Mouse (Mus musculus): ENCODE data around the gene Gjc1. TPM values are rescaled to one million over a fixed set of nuclear protein-coding genes. Genes with fewer than 3 reads are reported as not detected.

The Gjc1 gene
- polyA plus RNA-seq, 1 experiment from 2014 or later: 37.0 TPM

DNA sequence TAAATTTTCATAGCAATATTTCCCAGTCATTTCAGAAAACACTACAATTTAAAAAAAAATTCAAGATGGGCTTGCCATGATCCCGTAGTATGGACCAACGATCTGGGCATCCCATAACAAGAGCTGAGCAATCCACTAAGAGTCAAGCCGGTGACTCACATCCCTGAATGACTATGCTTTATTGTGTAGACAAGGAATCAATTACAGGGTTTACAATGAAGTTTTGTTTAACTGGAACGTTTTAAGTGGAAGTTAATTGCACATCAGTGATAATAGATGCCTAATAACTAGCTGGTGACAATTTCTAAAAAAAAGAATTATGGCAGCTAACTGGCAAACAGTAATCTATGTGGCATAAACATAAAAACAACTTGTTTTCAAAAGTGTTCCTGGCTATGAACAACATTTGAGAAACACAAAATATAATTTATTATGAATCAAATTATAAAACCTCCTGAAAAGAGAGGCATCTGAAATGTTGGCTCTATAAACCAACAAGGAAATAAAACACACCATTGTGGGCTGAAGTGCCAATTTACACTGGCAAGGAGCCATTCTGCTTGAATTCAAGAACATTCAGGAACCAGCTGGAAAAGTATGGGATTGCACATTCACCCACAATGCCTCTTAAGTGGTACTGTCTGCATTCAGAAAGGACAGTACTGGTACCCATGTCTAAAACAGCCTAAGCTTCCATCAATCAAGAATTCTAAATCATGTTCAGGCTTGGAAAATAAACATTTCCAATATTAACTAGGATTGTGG is 8.6 kb downstream of the Gjc1 start:
- Histone ChIP-seq H3K4me1 (ENCODE audit: insufficient read depth, low read depth, low read length) (peaks cover 5% of the 10 kb centered on the region; the same call in 1 of the 2 replicates), H3K36me3 (ENCODE audit: insufficient read depth, low read length) (no peaks in the 10 kb centered on the region), H3K9ac (replicated peaks; ENCODE audit: low read depth) (no peak overlapping the region), H3K9me3 (ENCODE audit: low read length) (no peaks in the 10 kb centered on the region), H3K27ac (ENCODE audit: low read length) (0 out of 2 replicates have a peak overlapping the region, but pooled peaks have one; percentile 9), H3K4me2 (replicated peaks; ENCODE audit: low read depth, low read length) (no peak overlapping the region), H3K4me3 (ENCODE audit: low read depth, low read length) (no peak overlapping the region), H3K27me3 (replicated peaks; ENCODE audit: insufficient read depth, low read length) (no peaks in the 10 kb centered on the region)
- TF ChIP-seq CTCF (IDR thresholded peaks at IDR 0.05): no peak
- TF ChIP-seq EP300 (IDR thresholded peaks at IDR 0.05): no peak
- ATAC-seq: no peak
- DNase-seq (ENCODE audit: low spot score): peak; percentile 75
- WGBS: 32% methylated on average over 4 of the region's 4 CpGs

DNA sequence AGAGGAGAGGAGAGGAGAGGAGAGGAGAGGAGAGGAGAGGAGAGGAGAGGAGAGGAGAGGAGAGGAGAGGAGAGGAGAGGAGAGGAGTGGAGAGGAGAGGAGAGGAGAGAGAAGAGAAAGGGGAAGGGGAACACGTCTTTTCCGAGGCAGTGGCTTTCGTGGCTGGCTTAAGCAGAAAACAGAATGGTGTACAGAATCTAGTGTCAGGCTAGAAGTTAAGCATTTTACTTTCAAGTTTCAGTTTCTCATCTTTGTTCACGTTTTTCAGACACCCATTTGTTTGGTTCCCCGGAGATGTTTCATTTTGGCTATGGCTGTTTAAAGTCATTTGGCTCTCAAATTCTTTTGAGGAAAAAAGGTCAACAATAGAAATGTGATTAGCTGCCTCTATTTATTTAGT is 11.3 kb downstream of the Gjc1 start:
- Histone ChIP-seq H3K4me2 (replicated peaks; ENCODE audit: low read depth, low read length) (no peak overlapping the region), H3K36me3 (ENCODE audit: insufficient read depth, low read length) (no peaks in the 10 kb centered on the region), H3K9ac (replicated peaks; ENCODE audit: low read depth) (no peak overlapping the region), H3K27me3 (replicated peaks; ENCODE audit: insufficient read depth, low read length) (no peaks in the 10 kb centered on the region), H3K4me3 (ENCODE audit: low read depth, low read length) (no peak overlapping the region), H3K9me3 (ENCODE audit: low read length) (no peaks in the 10 kb centered on the region), H3K4me1 (ENCODE audit: insufficient read depth, low read depth, low read length) (peaks cover 5% of the 10 kb centered on the region; the same call in 1 of the 2 replicates), H3K27ac (ENCODE audit: low read length) (no peak overlapping the region)
- TF ChIP-seq EP300 (IDR thresholded peaks at IDR 0.05): no peak
- no peak for TF ChIP-seq CTCF (IDR thresholded peaks at IDR 0.05)
- 49% methylated on average over 5 of the region's 5 CpGs for WGBS
- DNase-seq (ENCODE audit: low spot score) (no peak), ATAC-seq (no peak)

DNA sequence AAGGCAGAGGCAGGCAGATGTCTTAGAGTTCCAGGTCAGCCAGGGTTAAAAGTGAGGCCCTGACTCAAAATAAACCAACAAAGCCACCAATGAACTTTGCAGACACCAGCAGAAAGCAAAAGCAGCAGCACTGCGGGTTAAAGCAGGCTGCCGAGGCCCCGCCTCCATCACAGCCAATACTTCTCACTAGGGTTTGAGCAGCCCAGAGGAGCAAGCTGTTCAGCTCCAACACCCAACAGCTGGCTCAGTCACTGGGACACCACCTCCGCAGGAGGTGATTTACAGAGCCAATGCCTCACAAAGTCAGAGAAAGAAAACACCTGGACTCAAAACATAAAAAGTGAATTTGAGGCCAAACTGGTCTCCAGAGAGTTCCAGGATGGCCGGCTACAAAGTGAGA is 16.0 kb downstream of the Gjc1 start:
- DNase-seq (ENCODE audit: low spot score): no peak
- 73% methylated on average over 5 of the region's 5 CpGs for WGBS
- no peaks in the 10 kb centered on the region for H3K4me1 ChIP-seq (ENCODE audit: insufficient read depth, low read depth, low read length)
- TF ChIP-seq EP300 (IDR thresholded peaks at IDR 0.05): no peak
- no peak for TF ChIP-seq CTCF (IDR thresholded peaks at IDR 0.05)
- no peak for ATAC-seq
- H3K27me3 ChIP-seq (replicated peaks; ENCODE audit: insufficient read depth, low read length): no peaks in the 10 kb centered on the region
- no peak overlapping the region for H3K27ac ChIP-seq (ENCODE audit: low read length)
- H3K36me3 ChIP-seq (ENCODE audit: insufficient read depth, low read length): peaks cover 4% of the 10 kb centered on the region
- H3K4me3 ChIP-seq (ENCODE audit: low read depth, low read length): no peak overlapping the region
- H3K9me3 ChIP-seq (ENCODE audit: low read length): no peaks in the 10 kb centered on the region
- no peak overlapping the region for H3K9ac ChIP-seq (replicated peaks; ENCODE audit: low read depth)
- H3K4me2 ChIP-seq (replicated peaks; ENCODE audit: low read depth, low read length): no peak overlapping the region

DNA sequence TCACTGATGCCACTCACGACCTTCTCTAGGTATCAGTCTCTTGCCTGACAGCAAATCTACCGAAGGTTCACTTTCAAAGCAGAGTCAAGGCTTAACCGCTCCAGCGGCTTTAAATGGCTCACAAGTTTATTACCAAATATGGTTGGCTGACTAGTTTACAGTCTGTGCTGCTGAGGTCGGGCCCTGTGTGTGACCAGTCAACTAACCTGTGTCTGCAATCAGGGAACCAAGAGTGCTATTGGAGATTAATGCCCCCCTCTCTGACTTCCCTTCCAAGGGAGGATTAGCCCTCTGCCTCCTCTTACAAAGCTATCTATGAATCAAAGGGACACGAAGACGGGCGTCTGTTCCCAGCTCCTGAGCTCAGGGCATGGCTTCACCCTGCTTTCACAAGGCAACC is 25.3 kb downstream of the Gjc1 start:
- Histone ChIP-seq H3K4me1 (ENCODE audit: insufficient read depth, low read depth, low read length) (0 out of 2 replicates have a peak, but pooled peaks cover 3% of the 10 kb centered on the region), H3K9ac (replicated peaks; ENCODE audit: low read depth) (no peak overlapping the region), H3K4me2 (replicated peaks; ENCODE audit: low read depth, low read length) (no peak overlapping the region), H3K27me3 (replicated peaks; ENCODE audit: insufficient read depth, low read length) (no peaks in the 10 kb centered on the region), H3K36me3 (ENCODE audit: insufficient read depth, low read length) (no peaks in the 10 kb centered on the region), H3K27ac (ENCODE audit: low read length) (no peak overlapping the region), H3K4me3 (ENCODE audit: low read depth, low read length) (no peak overlapping the region), H3K9me3 (ENCODE audit: low read length) (no peaks in the 10 kb centered on the region)
- ATAC-seq (no peak), DNase-seq (ENCODE audit: low spot score) (no peak)
- TF ChIP-seq EP300 (IDR thresholded peaks at IDR 0.05) (no peak), CTCF (IDR thresholded peaks at IDR 0.05) (no peak)
- 59% methylated on average over 8 of the region's 8 CpGs for WGBS

DNA sequence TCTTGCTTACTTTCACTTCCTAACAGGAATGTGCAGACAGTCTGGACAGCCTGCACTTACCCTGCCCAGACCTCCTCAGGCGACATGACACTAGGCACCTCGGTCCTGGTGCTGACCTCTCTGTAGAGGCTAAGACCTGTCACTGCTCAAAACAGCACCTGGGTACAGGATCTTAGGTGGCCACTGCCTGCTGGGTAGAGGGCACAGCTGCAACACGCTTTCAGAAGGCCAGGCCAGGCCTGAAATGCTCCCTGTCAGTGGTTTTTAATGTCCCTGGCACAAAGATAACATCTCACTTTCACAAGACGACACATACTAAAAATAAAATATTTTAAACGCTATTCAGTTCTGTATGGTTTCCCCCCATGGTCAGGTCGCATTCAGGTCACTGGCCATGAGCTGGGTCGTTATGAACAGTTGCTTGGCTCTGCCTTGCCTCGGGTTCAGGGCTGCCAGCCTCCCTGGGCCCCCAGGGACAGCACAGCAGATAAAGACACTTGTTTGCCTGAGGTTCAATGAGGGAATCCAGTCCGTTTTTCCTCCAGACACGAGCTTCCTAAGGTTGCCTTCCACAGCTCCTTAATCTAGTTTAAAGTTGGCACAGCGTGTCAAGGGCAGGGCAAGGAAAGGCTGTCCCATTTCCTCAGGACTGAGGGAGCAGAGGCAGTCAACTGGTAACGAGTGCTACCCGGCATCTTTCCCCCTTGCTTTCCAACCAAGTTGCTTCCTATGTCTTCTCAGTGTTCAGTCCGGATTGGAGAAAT is 27.6 kb downstream of the Gjc1 start:
- Histone ChIP-seq H3K4me3 (ENCODE audit: low read depth, low read length) (no peak overlapping the region), H3K4me2 (replicated peaks; ENCODE audit: low read depth, low read length) (no peak overlapping the region), H3K36me3 (ENCODE audit: insufficient read depth, low read length) (no peaks in the 10 kb centered on the region), H3K27me3 (replicated peaks; ENCODE audit: insufficient read depth, low read length) (no peaks in the 10 kb centered on the region), H3K9ac (replicated peaks; ENCODE audit: low read depth) (no peak overlapping the region), H3K9me3 (ENCODE audit: low read length) (no peaks in the 10 kb centered on the region), H3K4me1 (ENCODE audit: insufficient read depth, low read depth, low read length) (0 out of 2 replicates have a peak, but pooled peaks cover 3% of the 10 kb centered on the region), H3K27ac (ENCODE audit: low read length) (no peak overlapping the region)
- TF ChIP-seq EP300 (IDR thresholded peaks at IDR 0.05) (no peak), CTCF (IDR thresholded peaks at IDR 0.05) (no peak)
- 45% methylated on average over 14 of the region's 14 CpGs for WGBS
- ATAC-seq (no peak), DNase-seq (ENCODE audit: low spot score) (no peak)

DNA sequence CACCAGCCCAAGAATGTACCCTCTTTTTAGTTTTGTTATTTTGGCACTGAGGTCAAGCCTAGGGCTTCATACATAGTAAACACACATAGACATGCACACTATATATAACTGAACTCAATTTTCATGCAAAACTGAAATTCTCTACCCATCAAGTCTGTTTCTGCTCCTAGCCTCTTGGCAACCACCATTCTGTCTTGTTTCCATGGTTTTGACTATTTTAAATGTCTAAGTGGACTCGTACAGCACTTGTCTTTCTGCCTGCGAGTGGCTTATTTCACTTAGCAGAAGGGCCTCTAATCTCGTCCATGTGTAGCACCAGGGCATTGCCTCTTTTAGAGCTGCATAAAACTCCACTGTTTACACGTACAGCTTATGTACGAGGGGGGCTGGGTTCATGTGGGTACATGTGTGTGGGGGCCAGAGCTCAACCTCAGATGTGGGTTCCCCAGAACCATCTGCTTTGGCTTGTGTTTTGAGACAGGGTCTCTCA is 31.8 kb downstream of the Gjc1 start:
- no peak for DNase-seq (ENCODE audit: low spot score)
- Histone ChIP-seq H3K9ac (replicated peaks; ENCODE audit: low read depth) (no peak overlapping the region), H3K27ac (ENCODE audit: low read length) (no peak overlapping the region), H3K9me3 (ENCODE audit: low read length) (no peaks in the 10 kb centered on the region), H3K4me2 (replicated peaks; ENCODE audit: low read depth, low read length) (no peak overlapping the region), H3K4me3 (ENCODE audit: low read depth, low read length) (no peak overlapping the region), H3K4me1 (ENCODE audit: insufficient read depth, low read depth, low read length) (0 out of 2 replicates have a peak, but pooled peaks cover 3% of the 10 kb centered on the region), H3K36me3 (ENCODE audit: insufficient read depth, low read length) (no peaks in the 10 kb centered on the region), H3K27me3 (replicated peaks; ENCODE audit: insufficient read depth, low read length) (no peaks in the 10 kb centered on the region)
- 45% methylated on average over 5 of the region's 5 CpGs for WGBS
- TF ChIP-seq EP300 (IDR thresholded peaks at IDR 0.05) (no peak), CTCF (IDR thresholded peaks at IDR 0.05) (no peak)
- no peak for ATAC-seq
